Mouse (Mus musculus): ENCODE data around the gene Chkb. TPM values are rescaled to one million over a fixed set of nuclear protein-coding genes. Genes with fewer than 3 reads are reported as not detected.

The Chkb gene
- polyA plus RNA-seq, 1 experiment from 2014 or later: 26.2 TPM

Other genes with a start within 250 kb of the Chkb start
- gene Plxnb2, start 249.1 kb downstream of the Chkb start, polyA plus RNA-seq (2015; fragmentation: Nextera tagmentation; extraction: Ambion mirVana): 22.3 and 30.1 TPM in 2 replicates
- gene Dennd6b, start 233.4 kb downstream of the Chkb start, polyA plus RNA-seq (2015; fragmentation: Nextera tagmentation; extraction: Ambion mirVana): 3.3 and 3.5 TPM in 2 replicates
- gene Ppp6r2, start 218.4 kb downstream of the Chkb start, polyA plus RNA-seq (2015; fragmentation: Nextera tagmentation; extraction: Ambion mirVana): 14.9 and 16.3 TPM in 2 replicates
- 21.4 and 28.6 TPM in 2 replicates for gene Sbf1, start 114.6 kb downstream of the Chkb start, polyA plus RNA-seq (2015; fragmentation: Nextera tagmentation; extraction: Ambion mirVana)
- 1.7 and 2.0 TPM in 2 replicates for gene Adm2, start 107.2 kb downstream of the Chkb start, polyA plus RNA-seq (2015; fragmentation: Nextera tagmentation; extraction: Ambion mirVana)
- 10.3 and 10.6 TPM in 2 replicates for gene Miox, start 95.5 kb downstream of the Chkb start, polyA plus RNA-seq (2015; fragmentation: Nextera tagmentation; extraction: Ambion mirVana)
- gene Lmf2, start 74.2 kb downstream of the Chkb start, polyA plus RNA-seq (2015; fragmentation: Nextera tagmentation; extraction: Ambion mirVana): 30.9 and 35.3 TPM in 2 replicates
- gene Ncaph2, start 74.2 kb downstream of the Chkb start, polyA plus RNA-seq (2015; fragmentation: Nextera tagmentation; extraction: Ambion mirVana): 110 and 115 TPM in 2 replicates
- gene Sco2, start 56.1 kb downstream of the Chkb start, polyA plus RNA-seq (2015; fragmentation: Nextera tagmentation; extraction: Ambion mirVana): 2.4 and 4.3 TPM in 2 replicates
- 0.40 TPM in 2 replicates for gene Tymp, start 52.9 kb downstream of the Chkb start, polyA plus RNA-seq (2015; fragmentation: Nextera tagmentation; extraction: Ambion mirVana)
- 0.46 and 0.68 TPM in 2 replicates for gene Odf3b, start 50.6 kb downstream of the Chkb start, polyA plus RNA-seq (2015; fragmentation: Nextera tagmentation; extraction: Ambion mirVana)
- not detected in 2 replicates for gene Klhdc7b, start 45.0 kb downstream of the Chkb start, polyA plus RNA-seq (2015; fragmentation: Nextera tagmentation; extraction: Ambion mirVana)
- not detected in 2 replicates for gene Syce3, start 19.4 kb downstream of the Chkb start, polyA plus RNA-seq (2015; fragmentation: Nextera tagmentation; extraction: Ambion mirVana)
- gene Cpt1b, start 4.0 kb downstream of the Chkb start, polyA plus RNA-seq (2015; fragmentation: Nextera tagmentation; extraction: Ambion mirVana): 2.6 and 3.1 TPM in 2 replicates
- gene C730034F03Rik, start 319 bp downstream of the Chkb start, polyA plus RNA-seq (2015; fragmentation: Nextera tagmentation; extraction: Ambion mirVana): 1.9 and 2.3 TPM in 2 replicates
- not detected in 2 replicates for gene Gm44502, start 212 bp downstream of the Chkb start, polyA plus RNA-seq (2015; fragmentation: Nextera tagmentation; extraction: Ambion mirVana)
- 0.02 and 0.05 TPM in 2 replicates for gene Mapk8ip2, start 24.0 kb upstream of the Chkb start, polyA plus RNA-seq (2015; fragmentation: Nextera tagmentation; extraction: Ambion mirVana)
- 5.0 and 5.4 TPM in 2 replicates for gene Arsa, start 47.5 kb upstream of the Chkb start, polyA plus RNA-seq (2015; fragmentation: Nextera tagmentation; extraction: Ambion mirVana)
- gene Shank3, start 69.7 kb upstream of the Chkb start, polyA plus RNA-seq (2015; fragmentation: Nextera tagmentation; extraction: Ambion mirVana): 0.51 and 0.93 TPM in 2 replicates
- not detected in 2 replicates for gene Acr, start 138.4 kb upstream of the Chkb start, polyA plus RNA-seq (2015; fragmentation: Nextera tagmentation; extraction: Ambion mirVana)
- gene Rabl2, start 162.0 kb upstream of the Chkb start, polyA plus RNA-seq (2015; fragmentation: Nextera tagmentation; extraction: Ambion mirVana): 5.0 and 5.6 TPM in 2 replicates